Mouse (Mus musculus): ENCODE data around the gene 4930480E11Rik. TPM values are rescaled to one million over a fixed set of nuclear protein-coding genes. Genes with fewer than 3 reads are reported as not detected.

The 4930480E11Rik gene
- polyA plus RNA-seq (2012; rRNA removed; ENCODE audit: low replicate concordance): not detected in 2 replicates

GRCm38 (mm10) chrX:78369343-78369742 lies at the start of gene 4930480E11Rik:
Gene 4930480E11Rik, plus strand, starts transcription at chrX:78369643.

Other genes with a start within 250 kb of the 4930480E11Rik start
- gene Gm5938, start 244.2 kb upstream of the 4930480E11Rik start, polyA plus RNA-seq (2012; rRNA removed; ENCODE audit: low replicate concordance): not detected in 2 replicates
- not detected in 2 replicates for gene Obp1b, start 182.9 kb upstream of the 4930480E11Rik start, polyA plus RNA-seq (2012; rRNA removed; ENCODE audit: low replicate concordance)
- not detected in 2 replicates for gene Gm14743, start 123.7 kb upstream of the 4930480E11Rik start, polyA plus RNA-seq (2012; rRNA removed; ENCODE audit: low replicate concordance)
- gene Prrg1, start 214.3 kb downstream of the 4930480E11Rik start, polyA plus RNA-seq (2012; rRNA removed; ENCODE audit: low replicate concordance): 2.9 and 5.2 TPM in 2 replicates